Mouse (Mus musculus) megakaryocyte, embryonic 14.5 days (primary cell): Measurements from ENCODE around the gene Lrrc75a. TPM values are rescaled to one million over a fixed set of nuclear protein-coding genes. Genes with fewer than 3 reads are reported as not detected.

Experiments
- H3K27me3 ChIP-seq: replicated peaks from 2 replicates; pipeline ENCODE3; 2012; ENCODE audit warnings: inconsistent platforms
- H3K36me3 ChIP-seq: replicated peaks from 2 replicates; pipeline ENCODE3; 2012; ENCODE audit warnings: low read length, inconsistent platforms, mixed read lengths
- H3K4me1 ChIP-seq: 2 replicates; pipeline ENCODE4 v1.6.1; 2012; ENCODE audit warnings: inconsistent platforms
- H3K4me3 ChIP-seq: replicated peaks from 2 replicates; pipeline ENCODE3; 2012; ENCODE audit warnings: moderate library complexity, mild to moderate bottlenecking, inconsistent platforms
- H3K9me3 ChIP-seq: 2 replicates; pipeline ENCODE4 v1.6.1; 2012; ENCODE audit warnings: inconsistent platforms
- FLI1 ChIP-seq: IDR thresholded peaks from 2 replicates; pipeline ENCODE4 v1.6.1; 2012; ENCODE audit warnings: low read length, inconsistent platforms, mixed read lengths
- GATA1 ChIP-seq: IDR thresholded peaks from 3 replicates; pipeline ENCODE4 v1.6.1; 2012; ENCODE audit warnings: mixed read lengths, low read length, inconsistent platforms, borderline replicate concordance
- polyA plus RNA-seq: library from polyadenylated mRNA; stranded (reverse); fragments of >175 nt; gene quantifications from 2 replicates; pipeline ENCODE4 v1.2.3, GENCODE M21; 2012; ENCODE audit warnings: low replicate concordance; ENCODE audit not compliant: insufficient read depth

Gene Lrrc75a
- polyA plus RNA-seq, 1 experiment = 8.6 TPM

DNA sequence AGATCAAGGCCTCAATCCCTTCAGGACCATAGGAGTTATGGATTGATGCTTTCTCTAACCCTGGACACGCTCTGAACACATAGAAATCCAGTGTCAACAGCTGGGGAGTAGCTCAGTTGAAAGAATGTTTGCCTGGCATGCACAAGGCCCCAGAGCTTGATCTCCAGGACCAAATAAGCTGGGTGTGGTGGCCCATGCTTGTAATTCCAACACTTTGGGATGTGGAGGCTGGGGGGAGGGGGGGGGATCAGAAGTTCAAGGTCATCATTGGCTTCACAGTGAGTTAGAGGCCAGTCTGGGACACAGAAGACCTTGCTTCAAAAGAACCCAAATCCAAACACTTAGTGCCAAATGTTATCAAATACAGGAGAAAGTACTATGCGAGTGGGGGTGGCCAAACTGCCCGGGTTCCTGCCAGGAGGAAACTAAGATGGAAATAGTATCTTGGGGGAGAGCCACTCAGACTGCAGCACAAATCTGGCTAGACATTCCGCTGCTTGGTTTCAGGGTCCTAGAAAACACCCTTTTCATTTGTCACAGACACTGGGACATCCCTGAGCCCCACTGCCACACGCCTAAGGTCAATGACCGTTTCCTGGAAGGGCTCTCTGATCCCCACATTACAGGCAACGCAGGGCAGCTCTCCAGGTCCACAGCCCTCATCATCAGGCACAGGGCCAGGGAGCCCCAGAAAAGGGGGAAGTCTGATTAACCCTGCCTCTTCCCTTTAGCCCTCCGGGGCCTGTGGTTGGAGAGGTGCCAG lies 2.4 kb downstream of the Lrrc75a start:
- H3K36me3 ChIP-seq = peaks cover 10% of the 10 kb centered on the region
- peak overlapping the region; percentile 96 for H3K4me3 ChIP-seq
- H3K4me1 ChIP-seq = peaks cover 87% of the 10 kb centered on the region
- no peaks in the 10 kb centered on the region for H3K27me3 ChIP-seq
- no peak for TF ChIP-seq GATA1
- no peak for TF ChIP-seq FLI1
- no peaks in the 10 kb centered on the region for H3K9me3 ChIP-seq

DNA sequence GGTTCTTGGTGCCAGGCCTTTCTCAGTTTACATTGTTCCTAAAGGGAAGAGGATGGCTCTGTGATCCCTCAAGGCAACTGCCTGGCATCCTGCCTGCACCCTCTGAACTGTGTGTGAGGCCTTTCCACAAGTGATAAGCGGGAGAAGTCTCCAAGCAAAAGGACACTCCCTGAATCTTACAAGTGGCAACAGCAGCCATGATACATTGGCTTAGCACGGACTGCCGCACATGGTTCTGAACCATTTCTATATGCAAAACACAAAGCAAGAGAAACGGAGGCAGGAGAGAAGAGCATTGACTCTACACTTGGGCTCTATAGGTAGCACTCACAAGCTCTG lies 3.0 kb downstream of the Lrrc75a start:
- Histone ChIP-seq H3K4me1 (peaks cover 85% of the 10 kb centered on the region), H3K9me3 (no peaks in the 10 kb centered on the region), H3K4me3 (peak overlapping the region; percentile 40), H3K36me3 (peaks cover 4% of the 10 kb centered on the region), H3K27me3 (peaks cover 1% of the 10 kb centered on the region)
- TF ChIP-seq GATA1 (no peak), FLI1 (no peak)

DNA sequence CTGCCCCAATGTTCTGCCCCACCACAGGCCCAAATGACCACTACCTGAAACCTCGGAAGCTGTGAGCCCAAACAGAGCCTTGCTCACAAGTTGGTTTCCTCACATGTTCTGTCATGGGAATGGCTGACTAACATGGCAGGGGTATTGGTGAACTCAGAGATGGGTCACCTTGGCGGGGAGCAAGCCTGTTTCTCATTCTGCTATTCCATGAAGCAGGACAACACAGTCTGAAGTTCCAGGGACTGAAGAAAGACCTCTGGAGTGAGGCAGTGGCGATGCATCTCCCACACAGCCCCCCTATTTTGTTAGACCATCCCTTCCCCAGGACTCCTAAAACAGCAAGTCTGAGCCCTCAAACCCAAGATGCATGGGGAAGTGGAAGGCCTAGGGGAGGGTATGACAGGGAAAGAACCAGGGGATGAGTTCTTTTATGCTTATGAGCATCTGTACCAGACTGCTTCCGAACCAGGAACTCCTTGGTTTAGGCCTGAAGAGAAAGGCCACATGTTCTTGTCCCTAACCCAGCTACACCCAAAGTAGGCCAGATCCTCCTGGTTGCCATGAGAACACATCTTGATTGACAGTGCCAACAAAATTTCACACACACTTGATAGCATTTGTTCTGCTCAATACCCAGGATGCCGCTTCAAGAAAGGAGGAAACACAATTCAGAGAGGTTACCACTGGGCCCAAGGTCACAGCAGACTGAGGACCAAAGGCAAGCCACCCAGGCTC lies 3.6 kb downstream of the Lrrc75a start:
- peaks cover 4% of the 10 kb centered on the region for H3K27me3 ChIP-seq
- H3K36me3 ChIP-seq = peaks cover 5% of the 10 kb centered on the region
- H3K4me3 ChIP-seq = peak overlapping the region; percentile 40
- H3K4me1 ChIP-seq = peaks cover 88% of the 10 kb centered on the region
- no peak for TF ChIP-seq GATA1
- TF ChIP-seq FLI1 = no peak
- no peaks in the 10 kb centered on the region for H3K9me3 ChIP-seq

DNA sequence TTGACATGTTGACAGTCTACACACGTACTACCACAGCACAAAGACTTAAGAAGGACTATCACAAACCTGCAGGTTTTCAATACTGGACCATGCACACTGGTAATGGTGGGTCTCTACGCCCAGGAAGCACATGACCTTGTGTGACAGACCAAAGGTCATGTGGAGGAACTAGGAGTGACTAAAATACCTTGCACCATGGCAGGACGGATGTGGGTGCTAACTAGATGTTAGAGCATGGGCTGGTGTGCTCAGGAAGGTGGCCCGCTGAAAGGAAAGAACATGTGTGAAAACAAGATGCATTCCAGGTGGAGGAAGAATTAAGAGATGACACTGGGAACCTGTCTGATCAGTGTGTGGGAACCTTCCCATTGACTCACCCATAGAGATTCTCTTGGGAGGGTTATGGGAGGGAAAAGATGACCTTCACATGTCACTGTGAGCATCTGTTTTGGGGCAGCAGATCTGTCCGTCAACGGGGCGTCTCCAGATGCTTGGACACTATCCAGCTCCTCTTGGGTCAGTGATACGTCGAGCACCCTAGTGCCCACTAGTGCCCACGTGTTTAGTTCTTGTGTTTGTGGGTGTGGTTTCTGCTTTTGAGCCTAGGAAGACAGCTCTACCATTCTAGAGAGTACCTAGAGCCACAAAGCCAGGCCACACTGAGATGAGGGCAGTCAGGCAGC lies 4.5 kb downstream of the Lrrc75a start:
- TF ChIP-seq GATA1 = no peak
- no peak for TF ChIP-seq FLI1

DNA sequence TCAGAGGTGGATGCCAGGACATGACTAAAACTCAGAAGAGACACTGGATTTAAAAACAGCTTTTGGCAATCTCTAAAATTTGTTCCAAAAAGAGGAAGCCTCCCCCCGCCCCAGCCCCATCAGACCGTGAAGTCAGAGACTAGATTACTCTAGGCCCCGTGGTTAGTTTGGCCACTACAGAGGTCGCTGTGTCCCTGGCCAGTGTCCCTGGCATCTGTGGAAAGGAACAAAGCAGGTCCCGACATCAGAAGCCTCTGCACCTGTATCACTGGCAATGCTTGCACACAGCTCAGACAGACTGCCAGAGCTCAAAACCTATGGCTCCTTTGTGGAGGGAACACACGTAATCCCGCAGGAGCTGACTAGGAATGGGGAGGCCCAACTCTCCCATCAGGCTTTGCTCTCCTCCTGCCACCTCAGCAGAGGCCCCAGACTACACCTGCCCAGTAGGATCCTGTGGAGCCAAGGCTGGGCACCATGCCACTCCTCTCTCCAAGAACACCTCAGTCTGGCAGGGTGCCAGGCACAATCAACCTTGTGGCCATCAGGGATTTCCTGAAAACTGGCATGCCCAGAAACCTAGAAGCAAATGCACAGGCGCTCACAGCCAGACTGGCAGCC lies 5.2 kb downstream of the Lrrc75a start:
- Histone ChIP-seq H3K4me3 (no peak overlapping the region), H3K27me3 (peaks cover 7% of the 10 kb centered on the region), H3K4me1 (peaks cover 92% of the 10 kb centered on the region), H3K36me3 (peaks cover 5% of the 10 kb centered on the region), H3K9me3 (no peaks in the 10 kb centered on the region)
- TF ChIP-seq GATA1 (no peak), FLI1 (no peak)

More for the DNA sequence above, 4.5 kb downstream of the Lrrc75a start:
- H3K9me3 ChIP-seq = no peaks in the 10 kb centered on the region
- H3K36me3 ChIP-seq = peaks cover 5% of the 10 kb centered on the region
- H3K4me3 ChIP-seq = no peak overlapping the region
- H3K27me3 ChIP-seq = peaks cover 6% of the 10 kb centered on the region
- peaks cover 87% of the 10 kb centered on the region for H3K4me1 ChIP-seq

DNA sequence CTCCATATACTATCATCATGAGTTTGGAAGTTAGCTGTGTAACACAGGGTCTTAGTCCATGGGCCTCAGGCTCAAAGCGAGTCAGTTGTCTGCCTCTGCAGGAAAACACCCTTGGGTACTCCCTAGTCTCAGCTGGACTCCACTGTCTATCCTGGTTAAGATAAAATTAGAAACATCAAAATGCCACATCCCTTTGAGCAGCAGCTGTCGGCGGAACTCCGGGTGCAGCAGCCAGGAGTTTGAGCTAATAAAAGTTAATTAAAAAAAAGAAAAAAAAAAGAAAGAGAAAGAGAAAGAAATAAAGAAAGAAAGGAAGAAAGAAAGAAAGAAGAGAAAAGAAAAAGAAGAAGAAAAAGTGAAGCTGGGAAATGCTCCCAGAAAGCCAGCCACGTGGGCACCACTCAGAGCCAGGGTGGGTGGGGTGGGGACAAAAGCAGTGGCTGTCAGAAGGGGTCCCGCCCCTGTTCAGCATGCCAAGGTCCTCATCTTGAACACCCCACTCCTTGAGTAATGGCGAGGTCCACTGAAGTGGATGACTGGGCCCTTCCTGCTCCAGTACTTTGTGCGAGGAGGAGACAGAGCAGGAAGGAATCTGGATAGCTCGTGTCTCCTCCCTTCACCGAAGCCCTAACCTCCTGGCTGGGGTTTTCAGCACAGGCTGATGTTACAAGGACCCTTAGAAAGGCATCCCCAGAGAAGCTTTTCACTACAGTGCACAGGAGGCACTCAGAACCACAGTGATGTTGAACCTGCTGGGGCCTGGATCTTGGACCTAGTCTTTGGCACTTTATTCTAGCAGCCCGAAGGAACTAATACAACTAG lies 6.1 kb downstream of the Lrrc75a start:
- TF ChIP-seq FLI1 (no peak), GATA1 (no peak)
- Histone ChIP-seq H3K9me3 (no peaks in the 10 kb centered on the region), H3K4me1 (peaks cover 92% of the 10 kb centered on the region), H3K27me3 (peaks cover 7% of the 10 kb centered on the region), H3K36me3 (peaks cover 5% of the 10 kb centered on the region), H3K4me3 (peak overlapping the region; percentile 19)

DNA sequence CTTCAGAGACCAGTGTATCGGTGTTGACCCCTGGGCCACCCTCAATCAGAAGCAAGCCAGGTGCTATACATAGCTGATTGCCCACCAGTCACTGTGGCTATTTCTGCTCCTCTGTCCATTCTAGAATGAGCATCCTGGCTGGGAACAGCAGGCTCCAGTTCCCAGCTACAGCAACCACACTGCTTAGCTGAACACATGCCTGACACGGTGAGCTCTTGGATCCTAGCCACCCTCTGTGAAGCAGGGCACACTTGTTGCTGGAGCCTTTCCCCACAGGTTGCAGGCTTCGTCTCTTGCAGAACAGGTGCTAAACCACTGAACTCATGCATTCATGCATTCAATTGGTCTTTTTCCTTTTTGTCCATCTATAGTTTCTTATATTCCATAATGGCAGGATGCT lies 7.9 kb downstream of the Lrrc75a start:
- H3K4me1 ChIP-seq = peaks cover 86% of the 10 kb centered on the region

DNA sequence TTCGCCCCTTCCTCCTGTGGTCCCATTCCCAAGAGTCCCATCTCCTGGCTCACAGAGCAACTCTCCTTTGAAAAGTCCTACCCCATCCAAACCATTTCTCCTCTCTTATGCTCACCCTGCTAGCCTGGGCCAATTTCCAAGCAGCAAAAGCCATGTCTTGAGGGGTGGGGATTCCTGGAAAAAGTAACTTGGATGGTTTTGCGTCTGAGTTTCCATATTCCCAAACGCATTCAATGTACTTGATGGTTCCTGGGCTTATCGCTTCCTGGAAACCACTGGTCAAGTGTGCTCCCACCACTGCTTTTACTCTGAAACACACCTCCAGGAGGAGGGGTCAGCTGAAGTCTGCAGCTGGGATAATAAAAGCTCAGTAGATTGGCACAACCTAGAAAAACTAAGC lies 9.9 kb downstream of the Lrrc75a start:
- peaks cover 7% of the 10 kb centered on the region for H3K27me3 ChIP-seq
- H3K4me1 ChIP-seq = peaks cover 72% of the 10 kb centered on the region
- no peaks in the 10 kb centered on the region for H3K9me3 ChIP-seq
- TF ChIP-seq GATA1 = no peak
- TF ChIP-seq FLI1 = no peak
- H3K4me3 ChIP-seq = no peak overlapping the region
- H3K36me3 ChIP-seq = peaks cover 5% of the 10 kb centered on the region

More for the DNA sequence above, 7.9 kb downstream of the Lrrc75a start:
- Histone ChIP-seq H3K27me3 (peaks cover 7% of the 10 kb centered on the region), H3K4me3 (peak overlapping the region; percentile 23), H3K9me3 (no peaks in the 10 kb centered on the region), H3K36me3 (peaks cover 5% of the 10 kb centered on the region)
- no peak for TF ChIP-seq FLI1

DNA sequence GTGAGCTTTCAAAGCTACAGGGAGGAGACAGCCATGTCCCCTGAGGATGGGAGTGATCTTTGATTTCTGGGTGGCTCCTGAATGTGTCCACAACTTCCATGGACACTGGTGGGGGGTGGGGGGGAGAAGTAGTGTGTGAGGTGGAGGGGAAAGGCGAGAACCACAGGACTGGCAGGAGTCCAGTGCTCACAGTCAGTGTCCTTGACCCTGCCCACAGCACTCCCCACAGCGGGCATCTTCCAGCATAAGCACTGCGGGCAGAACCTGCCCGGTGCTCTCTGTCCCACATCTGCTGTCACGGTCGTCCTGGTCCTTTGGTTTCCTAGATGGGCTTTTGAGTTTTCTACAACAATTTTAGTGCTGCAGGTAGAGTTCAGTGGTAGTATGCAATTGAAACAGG lies 10.5 kb downstream of the Lrrc75a start:
- H3K9me3 ChIP-seq = no peaks in the 10 kb centered on the region
- H3K4me1 ChIP-seq = peaks cover 66% of the 10 kb centered on the region
- TF ChIP-seq GATA1 (no peak), FLI1 (no peak)
- peaks cover 2% of the 10 kb centered on the region for H3K36me3 ChIP-seq
- peaks cover 7% of the 10 kb centered on the region for H3K27me3 ChIP-seq
- no peak overlapping the region for H3K4me3 ChIP-seq
